Mouse (Mus musculus) ES-E14 (cell line): ENCODE data around the gene Sidt2.

ENCODE experiments used
- HCFC1 ChIP-seq: IDR thresholded peaks from 2 replicates; pipeline ENCODE4 v1.6.1; 2012; ENCODE audit warnings: low read length, inconsistent platforms, borderline replicate concordance; ENCODE audit not compliant: insufficient read depth
- MAFK ChIP-seq: IDR thresholded peaks from 2 replicates; pipeline ENCODE4 v1.6.1; 2014; ENCODE audit warnings: mild to moderate bottlenecking, low read depth, low read length, inconsistent platforms; ENCODE audit not compliant: insufficient read depth
- ZC3H11A ChIP-seq: IDR thresholded peaks from 2 replicates; pipeline ENCODE4 v1.6.1; 2012; ENCODE audit warnings: low read depth, mild to moderate bottlenecking, inconsistent platforms, low read length, borderline replicate concordance

DNA sequence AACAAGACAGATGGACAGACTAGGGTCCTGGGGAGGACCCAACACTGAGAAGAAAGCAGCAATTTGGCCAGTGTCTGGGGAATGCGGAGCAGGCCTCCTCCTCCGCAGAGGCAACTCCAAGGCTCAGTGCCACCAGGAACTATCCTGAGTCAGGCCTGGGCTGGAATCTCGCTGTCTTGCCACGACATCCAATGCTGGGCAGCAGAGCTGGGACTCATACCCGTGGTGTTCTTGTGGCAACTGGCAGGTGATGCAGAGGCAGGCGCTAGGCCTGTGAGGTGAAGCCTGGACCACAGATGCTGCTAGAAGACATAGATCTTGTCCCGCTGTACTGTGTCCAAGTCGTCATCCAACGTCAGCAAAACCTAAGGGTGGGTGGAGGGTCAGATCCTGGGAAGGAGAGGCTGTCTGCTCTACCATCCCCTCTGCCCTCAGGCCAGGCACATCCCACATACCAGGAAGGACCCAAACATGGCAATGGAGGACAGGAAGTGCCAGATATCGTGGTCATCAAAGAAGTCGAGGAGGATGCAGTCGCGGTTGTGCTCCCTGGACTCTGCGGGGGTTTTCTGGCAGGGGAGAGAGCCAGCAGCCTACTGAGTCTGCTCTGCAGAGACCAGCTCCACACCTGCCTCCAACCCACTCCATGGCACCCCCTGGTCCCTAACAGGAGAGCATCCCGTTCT is 16.0 kb downstream of the Sidt2 start:
- TF ChIP-seq MAFK (no peak), HCFC1 (no peak), ZC3H11A (no peak)
